ENCODE assay signal across 9 mouse cellular contexts in genomic region chr1:97650072-97650471, GRCm38 (mm10). TPM values are rescaled to one million over a fixed set of nuclear protein-coding genes. Genes with fewer than 3 reads are reported as not detected.
DNase-seq lines count a peak whose midpoint lies in the region; ATAC-seq lines count a peak whose summit lies in the region.
"Had no signal": no experiment of that assay in that cellular context is flagged by ENCODE, and none has a peak within 500 bp of the region (broad histone marks: within the 10 kb centered on the region; RNA-seq: fewer than 3 reads in every experiment).

No protein-coding gene starts in this region.

- no peak overlapping the region for H3K27ac ChIP-seq in hindbrain, embryonic 13.5 days
- H3K27ac ChIP-seq in hindbrain, embryonic 14.5 days = no peak overlapping the region
- H3K27ac ChIP-seq in limb, embryonic 13.5 days = no peak overlapping the region

- H3K27me3 ChIP-seq in hindbrain, embryonic 13.5 days = no peaks in the 10 kb centered on the region
- no peaks in the 10 kb centered on the region for H3K27me3 ChIP-seq in hindbrain, embryonic 14.5 days (ENCODE audit: control insufficient read depth, insufficient read depth, low read length)
- H3K27me3 ChIP-seq in limb, embryonic 13.5 days = no peaks in the 10 kb centered on the region

- peaks cover 12% of the 10 kb centered on the region for H3K36me3 ChIP-seq in hindbrain, embryonic 13.5 days
- peaks cover 10% of the 10 kb centered on the region for H3K36me3 ChIP-seq in hindbrain, embryonic 14.5 days (replicated peaks; ENCODE audit: control insufficient read depth, insufficient read depth)
- H3K36me3 ChIP-seq in limb, embryonic 13.5 days = peaks cover 11% of the 10 kb centered on the region; the same call in 1 of the 2 replicates

- DNase-seq in hindbrain, embryonic 14.5 days (ENCODE audit: low spot score) = no peak
- peak; percentile 70 for DNase-seq in 3T3-L1 (ENCODE audit: low read depth, low spot score)
- DNase-seq in T-cell, adult 2 months (ENCODE audit: low spot score) = peak; percentile 6
- DNase-seq in cerebellum, adult 9-10 months = no peak
- DNase-seq in kidney, postnatal 4 days = no peak
- DNase-seq in cerebellum, adult 11 months = no peak
- DNase-seq: layer of hippocampus, postnatal 36 days had no signal

- ATAC-seq in hindbrain, embryonic 13.5 days (ENCODE audit: low FRiP score) = peak; percentile 44; the same call in 1 of the 2 replicates
- no peak for ATAC-seq in hindbrain, embryonic 14.5 days (ENCODE audit: low FRiP score)
- peak; percentile 84 for ATAC-seq in limb, embryonic 13.5 days (ENCODE audit: low FRiP score, low read depth)

- 69% methylated on average over 6 of the region's 6 CpGs for WGBS in hindbrain, embryonic 13.5 days
- WGBS in hindbrain, embryonic 14.5 days = 56% methylated on average over 6 of the region's 6 CpGs
- 42% methylated on average over 6 of the region's 6 CpGs for WGBS in limb, embryonic 13.5 days

- no peak overlapping the region for H3K9ac ChIP-seq in hindbrain, embryonic 13.5 days
- no peak overlapping the region for H3K9ac ChIP-seq in hindbrain, embryonic 14.5 days
- no peak overlapping the region for H3K9ac ChIP-seq in limb, embryonic 13.5 days

- peaks cover 28% of the 10 kb centered on the region for H3K4me1 ChIP-seq in hindbrain, embryonic 13.5 days (replicated peaks)
- H3K4me1 ChIP-seq in hindbrain, embryonic 14.5 days (replicated peaks; ENCODE audit: control insufficient read depth, insufficient read depth, low read length) = peaks cover 22% of the 10 kb centered on the region
- peaks cover 25% of the 10 kb centered on the region for H3K4me1 ChIP-seq in limb, embryonic 13.5 days

- no peaks in the 10 kb centered on the region for H3K9me3 ChIP-seq in hindbrain, embryonic 13.5 days
- H3K9me3 ChIP-seq in hindbrain, embryonic 14.5 days (ENCODE audit: control insufficient read depth, low read length) = no peaks in the 10 kb centered on the region
- H3K9me3 ChIP-seq in limb, embryonic 13.5 days = 0 out of 2 replicates have a peak, but pooled peaks cover 3% of the 10 kb centered on the region

- H3K4me3 ChIP-seq in hindbrain, embryonic 13.5 days = no peak overlapping the region
- H3K4me3 ChIP-seq in hindbrain, embryonic 14.5 days (replicated peaks; ENCODE audit: low read length) = no peak overlapping the region
- H3K4me3 ChIP-seq in limb, embryonic 13.5 days = no peak overlapping the region

- no peak overlapping the region for H3K4me2 ChIP-seq in hindbrain, embryonic 13.5 days
- no peak overlapping the region for H3K4me2 ChIP-seq in hindbrain, embryonic 14.5 days (replicated peaks)
- H3K4me2 ChIP-seq in limb, embryonic 13.5 days (replicated peaks) = no peak overlapping the region

RNA-seq across cellular contexts. Expression of gene D1Ertd622e, which starts 11.8 kb away (rescaled TPM):
- 50.4 and 51.8 TPM in 2 replicates for polyA plus RNA-seq in hindbrain, embryonic 13.5 days (2015; fragmentation: Nextera tagmentation; extraction: Ambion mirVana)
- polyA plus RNA-seq in hindbrain, embryonic 14.5 days (2014; fragmentation: Nextera tagmentation; extraction: Ambion mirVana) = 62.8 and 75.9 TPM in 2 replicates
- 12.7 and 13.6 TPM in 2 replicates for polyA plus RNA-seq in limb, embryonic 13.5 days (2015; fragmentation: Nextera tagmentation; extraction: Ambion mirVana)

Comparison
In these comparisons a context has a peak if more than half of its experiments do, and no peak if none do; other contexts are left out.
1. DNase-seq: peak in 3T3-L1 (single experiment) and T-cell, adult 2 months (single experiment); none in hindbrain, embryonic 14.5 days (single experiment), cerebellum, adult 9-10 months (single experiment), kidney, postnatal 4 days (0 of 2) and cerebellum, adult 11 months (single experiment).